9 mouse cellular contexts compared by ENCODE assay signal in genomic region chr9:58312196-58312943, GRCm38 (mm10). TPM values are rescaled to one million over a fixed set of nuclear protein-coding genes. Genes with fewer than 3 reads are reported as not detected.
DNase-seq lines count a peak whose midpoint lies in the region; ATAC-seq lines count a peak whose summit lies in the region.
"Had no signal": no experiment of that assay in that cellular context is flagged by ENCODE, and none has a peak within 500 bp of the region (broad histone marks: within the 10 kb centered on the region; RNA-seq: fewer than 3 reads in every experiment).

No protein-coding gene starts in this region.

- no peaks in the 10 kb centered on the region for H3K36me3 ChIP-seq in heart, embryonic 14.5 days (ENCODE audit: control insufficient read depth, insufficient read depth, low read length)
- no peaks in the 10 kb centered on the region for H3K36me3 ChIP-seq in limb, embryonic 11.5 days (ENCODE audit: control insufficient read depth, insufficient read depth, low read length)
- no peaks in the 10 kb centered on the region for H3K36me3 ChIP-seq in midbrain, embryonic 16.5 days (ENCODE audit: control insufficient read depth, insufficient read depth, low read length)

- intact Hi-C loops in left cerebral cortex, postnatal 14 days (cut with DNase I), result no loop called here

- peak overlapping the region; percentile 76 to 88 for H3K27ac ChIP-seq in heart, embryonic 14.5 days (replicated peaks in 1 of 2; ENCODE audit: control insufficient read depth in 1 of 2, insufficient read depth in 1 of 2, low read depth in 2 of 2, low read length in 2 of 2)
- H3K27ac ChIP-seq in limb, embryonic 11.5 days (replicated peaks; ENCODE audit: low read depth, low read length), result peak overlapping the region; percentile 81
- H3K27ac ChIP-seq in midbrain, embryonic 16.5 days (ENCODE audit: low read length), result no peak overlapping the region

- H3K9me3 ChIP-seq in heart, embryonic 14.5 days (ENCODE audit: control insufficient read depth, low read length), result no peaks in the 10 kb centered on the region
- H3K9me3 ChIP-seq in limb, embryonic 11.5 days (ENCODE audit: control insufficient read depth, low read length), result no peaks in the 10 kb centered on the region; the same call in 1 of the 2 replicates
- H3K9me3 ChIP-seq in midbrain, embryonic 16.5 days (replicated peaks; ENCODE audit: control insufficient read depth, low read length, poor library complexity, severe bottlenecking), result no peaks in the 10 kb centered on the region

- DNase-seq in heart, adult 11 months, result peak; percentile 94
- DNase-seq in heart, adult 9 months (ENCODE audit: low spot score in 2 of 2), result no peak
- DNase-seq in adrenal gland, postnatal 25 days, result peak; percentile 60
- DNase-seq in limb, embryonic 11.5 days (ENCODE audit: low spot score), result peak; percentile 75
- no peak for DNase-seq in spleen, adult 12 weeks (ENCODE audit: low spot score)
- DNase-seq in left cerebral cortex, postnatal 14 days (ENCODE audit: low spot score in 2 of 2), result no peak

- WGBS in heart, embryonic 14.5 days, result under 1% methylated on average over 57 of the region's 72 CpGs
- 3% methylated on average over 72 of the region's 72 CpGs for WGBS in limb, embryonic 11.5 days
- 1% methylated on average over 72 of the region's 72 CpGs for WGBS in midbrain, embryonic 16.5 days

- H3K4me3 ChIP-seq in heart, embryonic 14.5 days (ENCODE audit: control insufficient read depth in 1 of 2, insufficient read depth in 1 of 2, low read depth in 1 of 2, low read length in 2 of 2), result peak overlapping the region; percentile 56
- H3K4me3 ChIP-seq in limb, embryonic 11.5 days (ENCODE audit: low read depth, low read length), result peak overlapping the region; percentile 54
- H3K4me3 ChIP-seq in midbrain, embryonic 16.5 days (ENCODE audit: low read depth, low read length), result peak overlapping the region; percentile 37

- H3K4me1 ChIP-seq in heart, embryonic 14.5 days (ENCODE audit: control insufficient read depth in 2 of 2, insufficient read depth in 2 of 2, low read length in 2 of 2), result peaks cover 52 to 74% of the 10 kb centered on the region in 2 experiments
- peaks cover 57% of the 10 kb centered on the region for H3K4me1 ChIP-seq in limb, embryonic 11.5 days (ENCODE audit: control insufficient read depth, insufficient read depth, low read length)
- H3K4me1 ChIP-seq in midbrain, embryonic 16.5 days (ENCODE audit: control insufficient read depth, insufficient read depth, low read length), result peaks cover 10% of the 10 kb centered on the region

- ATAC-seq in heart, embryonic 14.5 days (ENCODE audit: insufficient number of reproducible peaks, insufficient read depth, low FRiP score, low read depth), result 0 out of 2 replicates have a peak, but pooled peaks have one; percentile 2
- ATAC-seq in limb, embryonic 11.5 days (ENCODE audit: insufficient number of reproducible peaks, low FRiP score, low TSS enrichment, low read depth), result peak; percentile 29; the same call in 1 of the 2 replicates
- ATAC-seq in midbrain, embryonic 16.5 days, result 0 out of 2 replicates have a peak, but pooled peaks have one; percentile 25

- peak overlapping the region; percentile 91 for H3K4me2 ChIP-seq in heart, embryonic 14.5 days (ENCODE audit: low read length)
- H3K4me2 ChIP-seq in limb, embryonic 11.5 days (ENCODE audit: low read depth, severe bottlenecking), result peak overlapping the region; percentile 93
- peak overlapping the region; percentile 59 for H3K4me2 ChIP-seq in midbrain, embryonic 16.5 days (ENCODE audit: low read length)

- H3K9ac ChIP-seq in heart, embryonic 14.5 days (ENCODE audit: low read length), result peak overlapping the region; percentile 83
- peak overlapping the region; percentile 72 for H3K9ac ChIP-seq in limb, embryonic 11.5 days (ENCODE audit: low read length)
- peak overlapping the region; percentile 59 for H3K9ac ChIP-seq in midbrain, embryonic 16.5 days (ENCODE audit: low read depth, low read length)

- H3K27me3 ChIP-seq in heart, embryonic 14.5 days (ENCODE audit: control insufficient read depth, insufficient read depth, low read length), result 0 out of 2 replicates have a peak, but pooled peaks cover 4% of the 10 kb centered on the region
- peaks cover 9% of the 10 kb centered on the region for H3K27me3 ChIP-seq in limb, embryonic 11.5 days (ENCODE audit: control insufficient read depth, insufficient read depth, low read length)
- H3K27me3 ChIP-seq in midbrain, embryonic 16.5 days (ENCODE audit: control insufficient read depth, insufficient read depth, low read depth, low read length), result peaks cover 16% of the 10 kb centered on the region

RNA-seq across cellular contexts. Expression of gene Loxl1, which starts 0.6 kb away (rescaled TPM):
- 15.1 and 15.8 TPM in 2 replicates for total RNA-seq in adrenal gland, postnatal 25 days (2021)
- 46.8 and 53.6 TPM in 2 replicates for polyA plus RNA-seq in heart, embryonic 14.5 days (2014; fragmentation: Nextera tagmentation; extraction: Ambion mirVana)
- polyA plus RNA-seq in limb, embryonic 11.5 days (2014; fragmentation: Nextera tagmentation; extraction: Ambion mirVana), result 15.1 and 16.0 TPM in 2 replicates
- polyA plus RNA-seq in midbrain, embryonic 16.5 days (2015; fragmentation: Nextera tagmentation; extraction: Ambion mirVana), result 4.8 and 5.1 TPM in 2 replicates
- 1 to 10 TPM; 3.4 to 3.8 TPM for total RNA-seq in left cerebral cortex, postnatal 14 days (2021)

RNA-seq across cellular contexts. Expression of gene Tbc1d21, which starts 57.9 kb away (rescaled TPM):
- total RNA-seq in adrenal gland, postnatal 25 days (2021), result not detected in 2 replicates
- not detected in 2 replicates for polyA plus RNA-seq in heart, embryonic 14.5 days (2014; fragmentation: Nextera tagmentation; extraction: Ambion mirVana)
- polyA plus RNA-seq in limb, embryonic 11.5 days (2014; fragmentation: Nextera tagmentation; extraction: Ambion mirVana), result not detected in 2 replicates
- polyA plus RNA-seq in midbrain, embryonic 16.5 days (2015; fragmentation: Nextera tagmentation; extraction: Ambion mirVana), result not detected in 2 replicates
- not detected for total RNA-seq in left cerebral cortex, postnatal 14 days (2021)
- polyA plus RNA-seq: large intestine, adult 2 months had no signal

RNA-seq across cellular contexts. Expression of gene Stoml1, which starts 59.4 kb away (rescaled TPM):
- total RNA-seq in adrenal gland, postnatal 25 days (2021), result 18.2 and 29.6 TPM in 2 replicates
- 22.7 and 25.6 TPM in 2 replicates for polyA plus RNA-seq in heart, embryonic 14.5 days (2014; fragmentation: Nextera tagmentation; extraction: Ambion mirVana)
- 19.2 and 24.3 TPM in 2 replicates for polyA plus RNA-seq in limb, embryonic 11.5 days (2014; fragmentation: Nextera tagmentation; extraction: Ambion mirVana)
- 134 and 144 TPM in 2 replicates for polyA plus RNA-seq in midbrain, embryonic 16.5 days (2015; fragmentation: Nextera tagmentation; extraction: Ambion mirVana)
- 10 to 100 TPM; 71.8 to 76.7 TPM for total RNA-seq in left cerebral cortex, postnatal 14 days (2021)

Comparison
In these comparisons a context has a peak if more than half of its experiments do, and no peak if none do; other contexts are left out.
1. DNase-seq: peak in heart, adult 11 months (single experiment), adrenal gland, postnatal 25 days (single experiment) and limb, embryonic 11.5 days (single experiment); none in heart, adult 9 months (0 of 2), spleen, adult 12 weeks (single experiment) and left cerebral cortex, postnatal 14 days (0 of 2).
2. Peak in every context shown above with its lines, with median percentiles within 50 percentile points of each other: ATAC-seq, H3K4me2 ChIP-seq, H3K4me3 ChIP-seq and H3K9ac ChIP-seq.